Mouse (Mus musculus) granulocyte monocyte progenitor cell, adult 5-6 weeks (primary cell): ENCODE data around the gene Prss34. TPM values are rescaled to one million over a fixed set of nuclear protein-coding genes. Genes with fewer than 3 reads are reported as not detected.

Experiments used
- ATAC-seq: replicated peaks from 2 replicates; pipeline ENCODE4 v1.8.0; 2016; ENCODE audit warnings: mild to moderate bottlenecking, moderate TSS enrichment, inconsistent platforms; ENCODE audit not compliant: poor library complexity, severe bottlenecking
- total RNA-seq, 2 experiments: library from RNA; stranded (forward) in 1 of 2; stranded (reverse) in 1 of 2; fragments of 200-712, 200-1000 nt in 1 of 2; fragments of >200 nt in 1 of 2; fragmentation: Nextera tagmentation in 1 of 2; gene quantifications; 2 replicates each; pipeline ENCODE4 v1.2.3; 2014 to 2017

Gene Prss34
- total RNA-seq, 2 experiments from 2014 or later: 21.6 to 94.9 TPM

DNA sequence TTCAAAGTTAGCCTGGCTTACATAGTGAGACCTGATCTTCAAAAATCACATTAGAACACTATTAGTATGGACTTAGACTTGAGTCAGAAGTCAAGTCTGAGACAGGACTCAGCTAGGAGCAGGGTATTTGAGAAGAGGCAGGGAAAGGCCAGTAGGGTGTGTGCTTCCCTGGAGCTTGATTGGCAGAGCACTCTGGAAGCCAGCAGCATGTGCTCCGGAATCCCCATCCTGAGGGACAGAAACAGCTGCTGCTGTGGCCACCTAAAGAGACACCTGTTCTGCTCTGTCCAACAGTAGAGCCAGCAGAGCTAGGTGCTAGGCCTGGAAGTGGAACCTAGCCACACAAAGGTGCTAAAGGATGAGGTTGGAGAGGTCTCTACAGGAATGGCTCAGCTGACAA, 4.1 kb upstream of the Prss34 start:
- no peak for ATAC-seq

DNA sequence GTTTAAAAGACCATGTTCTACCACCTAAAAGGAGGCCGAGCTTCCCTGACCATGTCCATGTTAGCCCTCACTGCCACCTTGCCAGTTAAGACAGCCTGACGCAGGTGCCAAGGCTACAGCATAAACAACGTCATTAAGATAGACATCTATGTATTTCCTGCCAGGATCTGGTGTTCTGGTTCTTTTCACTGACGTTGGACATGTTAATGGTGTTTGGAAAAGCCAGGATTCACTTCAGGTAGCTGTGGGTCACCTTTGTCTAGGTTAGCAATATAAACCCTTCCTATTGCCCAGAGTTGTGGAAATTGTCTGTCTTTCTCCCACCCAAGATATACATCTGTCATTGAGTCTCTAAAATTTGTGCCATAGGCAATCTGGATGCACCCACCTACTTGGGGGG, 10.2 kb downstream of the Prss34 start, which contains the start of gene Prss28:
Prss28 (plus strand) TSS at position 301 of the 400 bp plus-strand sequence.
- ATAC-seq: no peak

GRCm38 (mm10) chr17:25318354-25318753, 20.2 kb downstream of the Prss34 start, which contains the start of gene Prss29:
Prss29 (plus strand) TSS chr17:25318654.
- no peak for ATAC-seq

GRCm38 (mm10) chr17:25320819-25321218, 22.6 kb downstream of the Prss34 start:
- no peak for ATAC-seq

DNA sequence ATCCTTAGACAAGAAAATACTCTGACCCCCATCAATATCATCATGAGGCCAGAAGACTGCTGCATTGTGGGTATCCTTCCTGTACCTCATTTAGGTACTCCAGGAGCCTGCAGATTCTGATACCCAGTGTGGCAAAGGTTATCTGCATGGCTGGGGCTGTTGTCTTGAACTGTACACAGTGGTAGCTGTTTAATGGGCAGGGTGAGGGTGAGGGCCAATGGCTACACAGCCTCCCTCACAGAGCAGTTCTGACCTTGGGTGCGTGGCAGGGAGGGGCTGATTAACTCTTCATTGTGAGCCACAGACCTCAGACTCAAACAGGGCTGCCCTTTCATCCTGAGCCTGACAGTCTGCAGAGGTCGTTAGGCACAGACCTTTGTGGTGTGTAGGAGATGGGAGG, 24.7 kb downstream of the Prss34 start:
- ATAC-seq: no peak

GRCm38 (mm10) chr17:25332321-25332720, 34.1 kb downstream of the Prss34 start:
- peak; percentile 90 for ATAC-seq

- peak; percentile 41; the same call in 1 of the 2 replicates for ATAC-seq
Observed at GRCm38 (mm10) chr17:25333943-25334342, 35.7 kb downstream of the Prss34 start.

DNA sequence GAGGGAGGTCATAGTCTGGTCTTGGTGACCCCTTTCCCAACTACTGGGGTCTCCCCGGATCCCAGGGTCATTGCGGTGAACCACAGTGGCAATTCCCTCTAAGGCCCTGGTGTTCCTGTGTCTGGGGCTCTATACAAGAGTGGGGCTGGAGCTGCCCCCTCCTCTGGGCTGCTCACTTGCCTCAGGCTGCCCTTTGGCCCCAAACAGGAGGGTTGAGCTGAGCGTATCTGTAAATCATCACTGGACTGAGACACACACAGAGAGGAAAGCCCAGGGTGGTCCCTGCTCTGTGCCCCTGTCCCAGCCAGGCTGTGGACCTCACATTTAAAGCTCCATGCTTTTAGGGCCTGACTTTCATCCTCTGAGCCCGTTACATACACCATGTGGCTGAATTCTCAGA, 40.0 kb downstream of the Prss34 start:
- ATAC-seq: no peak

DNA sequence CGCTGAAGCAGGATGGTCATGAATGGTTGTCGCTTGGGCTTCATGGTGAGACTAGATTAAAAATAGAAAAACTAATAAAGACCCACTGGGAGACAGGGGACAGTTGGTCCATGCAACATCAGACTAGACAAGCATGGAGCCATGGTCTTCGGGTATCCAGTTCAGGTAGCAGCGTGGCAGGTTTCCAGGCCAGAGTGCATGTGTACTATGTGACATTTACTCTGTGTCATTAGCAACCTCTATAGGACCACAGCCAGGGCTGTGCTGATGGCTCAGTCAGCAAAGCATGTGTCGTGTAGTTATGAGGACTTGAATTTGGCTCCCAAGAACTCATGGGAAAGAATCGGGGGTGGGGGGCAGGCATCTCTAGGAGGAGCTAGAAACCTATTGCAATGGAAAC, 41.8 kb downstream of the Prss34 start:
- ATAC-seq: no peak

DNA sequence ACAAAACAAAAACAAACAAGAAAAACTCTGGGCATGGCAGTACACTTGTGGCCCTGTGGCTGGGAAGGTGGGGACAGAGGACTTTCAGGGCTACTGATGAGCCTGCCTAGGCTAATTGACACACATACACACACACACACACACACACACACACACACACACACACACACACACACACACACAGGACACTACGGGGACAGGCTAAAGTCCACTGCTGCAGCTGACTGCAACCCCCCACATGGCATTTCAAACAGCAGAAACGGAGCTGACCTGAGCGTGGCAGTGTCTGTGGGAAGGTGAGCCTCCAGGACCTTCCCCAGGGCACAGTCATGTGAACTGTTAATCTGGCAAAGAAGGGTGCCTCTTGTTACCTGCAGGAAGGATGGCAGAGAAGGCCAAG, 43.3 kb downstream of the Prss34 start:
- no peak for ATAC-seq

GRCm38 (mm10) chr17:25345462-25345861, 47.3 kb downstream of the Prss34 start, which contains the start of gene Tpsab1:
Tpsab1 (minus strand) TSS chr17:25345562.
- no peak for ATAC-seq

Other genes with a start within 250 kb of the Prss34 start
- gene Tmem204, start 214.8 kb upstream of the Prss34 start, total RNA-seq (2014; fragmentation: Nextera tagmentation): not detected in 2 replicates
- not detected in 2 replicates for gene Tmem204, start 214.8 kb upstream of the Prss34 start, total RNA-seq (2017)
- 49.8 and 55.9 TPM in 2 replicates for gene Telo2, start 182.4 kb upstream of the Prss34 start, total RNA-seq (2014; fragmentation: Nextera tagmentation)
- gene Telo2, start 182.4 kb upstream of the Prss34 start, total RNA-seq (2017): 21.8 and 37.3 TPM in 2 replicates
- not detected in 2 replicates for gene Ptx4, start 177.6 kb upstream of the Prss34 start, total RNA-seq (2014; fragmentation: Nextera tagmentation)
- not detected in 2 replicates for gene Ptx4, start 177.6 kb upstream of the Prss34 start, total RNA-seq (2017)
- 12.1 and 18.9 TPM in 2 replicates for gene Clcn7, start 165.0 kb upstream of the Prss34 start, total RNA-seq (2014; fragmentation: Nextera tagmentation)
- gene Clcn7, start 165.0 kb upstream of the Prss34 start, total RNA-seq (2017): 11.3 and 12.6 TPM in 2 replicates
- 0.49 TPM in 1 of 2 replicates, not detected in the other for gene Ccdc154, start 135.9 kb upstream of the Prss34 start, total RNA-seq (2014; fragmentation: Nextera tagmentation)
- 0.21 TPM in 1 of 2 replicates, not detected in the other for gene Ccdc154, start 135.9 kb upstream of the Prss34 start, total RNA-seq (2017)
- gene Gm38655, start 122.9 kb upstream of the Prss34 start, total RNA-seq (2014; fragmentation: Nextera tagmentation): not detected in 2 replicates
- gene Gm38655, start 122.9 kb upstream of the Prss34 start, total RNA-seq (2017): not detected in 2 replicates
- 13.1 and 17.0 TPM in 2 replicates for gene BC003965, start 113.8 kb upstream of the Prss34 start, total RNA-seq (2014; fragmentation: Nextera tagmentation)
- 10.0 and 10.2 TPM in 2 replicates for gene BC003965, start 113.8 kb upstream of the Prss34 start, total RNA-seq (2017)
- 6.8 and 17.2 TPM in 2 replicates for gene Unkl, start 110.0 kb upstream of the Prss34 start, total RNA-seq (2014; fragmentation: Nextera tagmentation)
- gene Unkl, start 110.0 kb upstream of the Prss34 start, total RNA-seq (2017): 5.6 and 9.9 TPM in 2 replicates
- gene Gnptg, start 58.3 kb upstream of the Prss34 start, total RNA-seq (2014; fragmentation: Nextera tagmentation): 10.9 and 19.2 TPM in 2 replicates
- gene Gnptg, start 58.3 kb upstream of the Prss34 start, total RNA-seq (2017): 23.7 and 27.8 TPM in 2 replicates
- gene Tsr3, start 58.2 kb upstream of the Prss34 start, total RNA-seq (2014; fragmentation: Nextera tagmentation): 10.9 and 17.1 TPM in 2 replicates
- 23.6 and 27.8 TPM in 2 replicates for gene Tsr3, start 58.2 kb upstream of the Prss34 start, total RNA-seq (2017)
- 7.6 and 9.1 TPM in 2 replicates for gene Baiap3, start 42.0 kb upstream of the Prss34 start, total RNA-seq (2014; fragmentation: Nextera tagmentation)
- gene Baiap3, start 42.0 kb upstream of the Prss34 start, total RNA-seq (2017): 3.8 and 11.9 TPM in 2 replicates
- 356 and 387 TPM in 2 replicates for gene Ube2i, start 23.8 kb upstream of the Prss34 start, total RNA-seq (2014; fragmentation: Nextera tagmentation)
- gene Ube2i, start 23.8 kb upstream of the Prss34 start, total RNA-seq (2017): 268 and 276 TPM in 2 replicates
- not detected in 2 replicates for gene Prss28, start 10.3 kb downstream of the Prss34 start, total RNA-seq (2014; fragmentation: Nextera tagmentation)
- gene Prss28, start 10.3 kb downstream of the Prss34 start, total RNA-seq (2017): not detected in 2 replicates
- gene Prss29, start 20.3 kb downstream of the Prss34 start, total RNA-seq (2014; fragmentation: Nextera tagmentation): not detected in 2 replicates
- gene Prss29, start 20.3 kb downstream of the Prss34 start, total RNA-seq (2017): not detected in 2 replicates
- gene Tpsab1, start 47.2 kb downstream of the Prss34 start, total RNA-seq (2014; fragmentation: Nextera tagmentation): not detected in 2 replicates
- gene Tpsab1, start 47.2 kb downstream of the Prss34 start, total RNA-seq (2017): not detected in 2 replicates
- not detected in 2 replicates for gene Tpsb2, start 67.9 kb downstream of the Prss34 start, total RNA-seq (2014; fragmentation: Nextera tagmentation)
- gene Tpsb2, start 67.9 kb downstream of the Prss34 start, total RNA-seq (2017): not detected in 2 replicates
- gene Tpsg1, start 70.9 kb downstream of the Prss34 start, total RNA-seq (2014; fragmentation: Nextera tagmentation): not detected in 2 replicates
- gene Tpsg1, start 70.9 kb downstream of the Prss34 start, total RNA-seq (2017): not detected in 2 replicates
- not detected in 2 replicates for gene Cacna1h, start 135.4 kb downstream of the Prss34 start, total RNA-seq (2014; fragmentation: Nextera tagmentation)
- gene Cacna1h, start 135.4 kb downstream of the Prss34 start, total RNA-seq (2017): not detected in 2 replicates
- not detected in 2 replicates for gene Tekt4, start 156.2 kb downstream of the Prss34 start, total RNA-seq (2014; fragmentation: Nextera tagmentation)
- gene Tekt4, start 156.2 kb downstream of the Prss34 start, total RNA-seq (2017): not detected in 2 replicates
- gene Sstr5, start 198.9 kb downstream of the Prss34 start, total RNA-seq (2014; fragmentation: Nextera tagmentation): not detected in 2 replicates
- not detected in 2 replicates for gene Sstr5, start 198.9 kb downstream of the Prss34 start, total RNA-seq (2017)